Mouse (Mus musculus) embryonic facial prominence, embryonic 13.5 days (tissue): ENCODE data around the gene Tnfrsf23. TPM values are rescaled to one million over a fixed set of nuclear protein-coding genes. Genes with fewer than 3 reads are reported as not detected.

Experiments used
- ATAC-seq: fragments of 200-750 bp; cut with Nextera tagmentation; 2 replicates; pipeline ENCODE4 v1.8.0; 2017; ENCODE audit warnings: low read depth; ENCODE audit not compliant: insufficient number of reproducible peaks, insufficient read depth, low FRiP score, low TSS enrichment
- H3K27ac ChIP-seq: fragments of 300-500 bp; sonication (generic); 2 replicates; pipeline ENCODE4 v1.5.1; 2015; ENCODE audit warnings: moderate library complexity, mild to moderate bottlenecking, inconsistent platforms
- H3K27me3 ChIP-seq: fragments of 300-500 bp; sonication (generic); 2 replicates; pipeline ENCODE4 v1.6.1; 2015; ENCODE audit warnings: mild to moderate bottlenecking, inconsistent platforms
- H3K36me3 ChIP-seq: fragments of 300-500 bp; sonication (generic); 2 replicates; pipeline ENCODE4 v1.6.1; 2015; ENCODE audit warnings: mild to moderate bottlenecking, inconsistent platforms
- H3K4me1 ChIP-seq: fragments of 300-500 bp; sonication (generic); 2 replicates; pipeline ENCODE4 v1.6.1; 2015; ENCODE audit warnings: inconsistent platforms
- H3K4me2 ChIP-seq: fragments of 300-500 bp; sonication (generic); 2 replicates; pipeline ENCODE4 v1.6.1; 2015; ENCODE audit warnings: moderate library complexity, mild to moderate bottlenecking, inconsistent platforms
- H3K4me3 ChIP-seq: fragments of 300-500 bp; sonication (generic); 2 replicates; pipeline ENCODE4 v1.5.1; 2015; ENCODE audit warnings: mild to moderate bottlenecking, inconsistent platforms
- H3K9ac ChIP-seq: fragments of 300-500 bp; sonication (generic); 2 replicates; pipeline ENCODE4 v1.6.1; 2015; ENCODE audit warnings: mild to moderate bottlenecking, inconsistent platforms
- H3K9me3 ChIP-seq: fragments of 300-500 bp; sonication (generic); 2 replicates; pipeline ENCODE4 v1.6.1; 2016; ENCODE audit warnings: inconsistent platforms
- WGBS: fragments of 180-500 bp; shearing (Covaris S2); methylation state at CpG from one replicate; pipeline ENCODE4 v1.1.7; 2015; ENCODE audit warnings: mixed read lengths; 5-methylcytosine and 5-hydroxymethylcytosine counted together
- polyA plus RNA-seq: library from polyadenylated mRNA; unstranded; fragments of >200 nt; fragmentation: Nextera tagmentation; extraction: Ambion mirVana; gene quantifications from 2 replicates; pipeline ENCODE4 v1.2.1, GENCODE M21; 2015

The Tnfrsf23 gene
- polyA plus RNA-seq, 1 experiment from 2014 or later = 1.0 TPM

DNA sequence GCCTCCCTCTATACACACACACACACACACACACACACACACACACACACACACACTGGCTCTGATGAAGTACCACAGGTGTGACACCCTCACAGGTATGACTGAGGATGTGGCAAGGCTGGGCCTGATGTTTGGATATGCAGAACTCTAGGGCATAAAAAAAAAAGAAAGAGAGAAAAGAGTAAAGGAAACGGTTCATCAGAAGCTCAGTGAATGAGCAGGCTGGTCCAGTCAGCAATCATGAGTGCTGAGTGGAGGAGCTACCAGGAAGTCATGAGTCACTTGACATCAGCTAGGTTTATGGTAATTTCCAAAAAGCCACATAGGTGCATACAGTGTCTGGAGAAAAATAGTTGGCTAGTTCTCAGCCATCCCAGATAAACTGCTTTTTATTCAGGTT is 56.2 kb downstream of the Tnfrsf23 start:
- Histone ChIP-seq H3K36me3 (no peaks in the 10 kb centered on the region), H3K4me3 (no peak overlapping the region), H3K9me3 (no peaks in the 10 kb centered on the region), H3K4me2 (no peak overlapping the region), H3K9ac (no peak overlapping the region), H3K27me3 (no peaks in the 10 kb centered on the region), H3K4me1 (no peaks in the 10 kb centered on the region), H3K27ac (no peak overlapping the region)
- ATAC-seq = no peak
- 59% methylated on average over 1 of the region's 1 CpGs for WGBS

DNA sequence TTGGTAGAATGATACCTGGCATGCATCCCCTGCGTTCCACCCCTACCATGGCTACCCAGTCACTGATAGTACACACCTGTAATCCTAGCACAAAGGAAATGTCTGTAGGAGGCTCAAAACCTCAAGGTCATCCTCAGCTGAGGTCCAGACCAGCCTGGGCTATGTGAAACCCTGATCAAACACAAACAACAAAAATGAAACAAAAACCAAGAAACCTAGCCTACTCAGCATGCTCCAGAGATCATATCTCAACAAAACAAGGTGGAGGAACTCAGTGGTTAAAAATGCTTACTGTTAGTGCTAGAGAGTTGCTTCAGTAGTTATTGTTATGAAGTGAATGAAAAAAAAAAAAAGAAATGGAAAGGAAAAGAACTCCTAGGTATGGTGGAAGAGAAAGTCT is 57.1 kb downstream of the Tnfrsf23 start, which contains the start of gene Tnfrsf26:
Gene Tnfrsf26 (minus strand): TSS at position 183 of the 400 bp plus-strand sequence.
- 92% methylated on average over 1 of the region's 1 CpGs for WGBS
- Histone ChIP-seq H3K36me3 (no peaks in the 10 kb centered on the region), H3K27me3 (no peaks in the 10 kb centered on the region), H3K4me2 (no peak within 1 kb of the TSS), H3K4me3 (no peak within 1 kb of the TSS), H3K9ac (no peak within 1 kb of the TSS), H3K9me3 (no peaks in the 10 kb centered on the region), H3K4me1 (no peaks in the 10 kb centered on the region), H3K27ac (no peak within 1 kb of the TSS)
- ATAC-seq = no peak

DNA sequence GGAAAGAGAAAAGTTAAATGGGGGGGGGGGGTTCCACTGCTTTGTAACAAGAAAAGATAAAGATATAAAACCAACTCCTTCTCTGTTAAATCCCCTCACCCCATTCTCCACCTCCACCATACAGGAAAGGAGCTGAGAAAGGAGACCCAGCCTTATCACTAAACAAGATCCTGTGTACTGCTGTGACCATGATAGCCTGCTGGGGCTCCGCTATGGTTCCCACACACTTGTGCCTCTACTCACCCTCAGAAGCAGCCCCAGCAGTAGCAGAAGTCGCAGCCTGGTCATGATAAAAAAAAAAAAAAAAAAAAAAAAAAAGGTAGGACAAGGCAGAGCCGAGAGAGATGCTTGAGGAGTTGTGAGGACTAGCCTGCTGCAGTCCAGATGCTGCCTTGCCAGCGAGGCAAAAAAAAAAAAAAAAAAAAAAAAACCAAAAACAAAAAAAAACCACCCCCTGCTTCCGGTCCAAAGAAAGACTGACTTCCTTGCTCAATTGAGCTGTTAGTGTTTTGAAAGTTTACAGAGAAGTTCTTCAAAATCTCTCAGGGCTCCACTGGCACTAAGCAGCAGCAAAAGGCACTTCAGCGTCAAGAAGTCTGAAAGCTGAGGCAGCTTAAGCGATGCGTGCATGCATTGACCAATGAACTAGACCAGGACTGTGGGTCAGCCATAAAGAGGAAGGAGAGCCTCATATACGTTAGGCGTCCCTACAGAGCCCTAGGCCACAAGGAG is 58.0 kb downstream of the Tnfrsf23 start:
- Histone ChIP-seq H3K4me2 (no peak overlapping the region), H3K9me3 (no peaks in the 10 kb centered on the region), H3K4me3 (no peak overlapping the region), H3K4me1 (no peaks in the 10 kb centered on the region), H3K27me3 (no peaks in the 10 kb centered on the region), H3K36me3 (no peaks in the 10 kb centered on the region), H3K9ac (no peak overlapping the region), H3K27ac (no peak overlapping the region)
- 61% methylated on average over 10 of the region's 10 CpGs for WGBS
- no peak for ATAC-seq

DNA sequence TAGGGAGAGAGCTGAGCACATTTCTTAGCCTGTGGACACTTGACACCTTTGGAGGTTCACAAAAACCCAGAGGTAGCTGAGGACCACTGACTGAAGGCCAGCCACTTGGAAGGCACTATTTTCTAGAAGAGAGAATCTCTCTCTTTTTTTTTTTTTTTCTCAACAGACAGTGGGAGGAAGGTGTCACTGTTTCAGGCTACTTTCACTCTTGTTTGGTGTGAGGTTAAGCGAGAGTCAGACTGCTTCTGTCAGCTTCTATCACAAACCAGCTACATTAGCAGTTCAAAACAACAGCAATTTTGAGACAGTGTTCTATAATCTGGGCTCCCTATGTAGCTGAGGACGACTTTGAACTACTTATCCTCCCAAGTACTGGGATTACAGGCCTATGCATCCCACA is 59.5 kb downstream of the Tnfrsf23 start:
- H3K9ac ChIP-seq = no peak overlapping the region
- no peak overlapping the region for H3K4me2 ChIP-seq
- no peak overlapping the region for H3K27ac ChIP-seq
- no peaks in the 10 kb centered on the region for H3K27me3 ChIP-seq
- ATAC-seq = no peak
- no peak overlapping the region for H3K4me3 ChIP-seq
- 63% methylated on average over 2 of the region's 2 CpGs for WGBS
- H3K9me3 ChIP-seq = no peaks in the 10 kb centered on the region
- H3K4me1 ChIP-seq = no peaks in the 10 kb centered on the region
- H3K36me3 ChIP-seq = no peaks in the 10 kb centered on the region

DNA sequence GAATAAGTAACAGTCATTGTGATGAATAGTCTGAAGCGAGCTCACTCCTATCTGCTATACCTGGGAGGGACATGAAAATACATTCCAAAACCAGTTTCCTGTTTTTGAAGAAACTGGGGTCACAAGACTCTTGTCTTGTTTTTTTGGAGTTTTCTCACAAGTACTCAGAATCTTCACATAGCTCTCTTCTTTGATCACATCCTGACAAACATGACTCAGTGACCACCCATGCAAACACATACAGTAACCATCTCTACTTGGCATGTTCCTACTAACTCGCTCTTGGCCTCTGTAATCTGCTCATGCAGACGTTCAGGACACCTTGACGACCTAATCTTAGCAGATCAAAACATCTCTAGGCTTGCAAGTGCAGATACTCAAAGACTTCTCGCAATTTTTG is 60.5 kb downstream of the Tnfrsf23 start:
- 64% methylated on average over 5 of the region's 5 CpGs for WGBS
- Histone ChIP-seq H3K4me2 (no peak overlapping the region), H3K9me3 (no peaks in the 10 kb centered on the region), H3K36me3 (no peaks in the 10 kb centered on the region), H3K27me3 (no peaks in the 10 kb centered on the region), H3K9ac (no peak overlapping the region), H3K4me3 (no peak overlapping the region), H3K4me1 (no peaks in the 10 kb centered on the region), H3K27ac (no peak overlapping the region)
- no peak for ATAC-seq

DNA sequence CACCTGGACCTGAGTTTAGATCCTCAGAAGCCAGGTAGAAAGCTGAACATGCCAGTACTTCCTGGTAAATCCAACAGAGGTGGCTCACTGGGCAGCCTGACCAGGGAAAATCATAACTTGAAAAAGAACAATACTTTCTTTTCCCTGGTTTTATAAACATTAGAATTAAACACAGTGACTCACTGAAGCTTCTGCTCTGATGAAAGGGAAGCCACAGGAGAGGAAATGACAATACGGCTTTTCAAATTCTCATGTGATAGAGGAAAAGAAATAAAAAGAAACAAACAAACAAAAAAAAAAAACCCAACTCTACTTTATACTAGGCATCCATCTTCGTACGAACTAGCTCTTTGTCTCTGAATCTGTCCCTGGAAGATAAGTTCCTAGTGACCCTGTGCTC is 61.1 kb downstream of the Tnfrsf23 start:
- Histone ChIP-seq H3K27me3 (no peaks in the 10 kb centered on the region), H3K36me3 (no peaks in the 10 kb centered on the region), H3K9me3 (no peaks in the 10 kb centered on the region), H3K27ac (no peak overlapping the region), H3K4me3 (no peak overlapping the region), H3K4me2 (no peak overlapping the region), H3K9ac (no peak overlapping the region), H3K4me1 (no peaks in the 10 kb centered on the region)
- WGBS = 86% methylated on average over 3 of the region's 3 CpGs
- no peak for ATAC-seq

DNA sequence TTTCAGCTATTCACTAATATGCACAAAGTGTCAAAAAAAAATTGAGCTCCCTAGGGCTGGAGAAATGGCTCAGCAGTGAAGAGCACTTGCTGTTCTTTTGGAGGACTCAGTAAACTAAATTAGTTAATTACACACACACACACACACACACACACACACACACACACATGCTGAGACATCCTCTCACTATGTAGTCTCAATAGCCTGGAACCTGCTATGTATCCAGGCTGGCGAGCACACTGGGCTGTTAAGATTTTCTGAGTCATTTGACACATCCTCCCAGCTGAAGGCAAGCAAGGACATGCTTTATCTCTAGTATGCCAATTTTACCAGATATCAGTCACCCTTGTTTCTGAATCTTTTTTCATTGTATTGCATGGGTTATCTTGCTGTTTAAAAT is 64.7 kb downstream of the Tnfrsf23 start:
- no peak for ATAC-seq
- Histone ChIP-seq H3K9me3 (no peaks in the 10 kb centered on the region), H3K4me3 (no peak overlapping the region), H3K36me3 (no peaks in the 10 kb centered on the region), H3K27ac (no peak overlapping the region), H3K9ac (no peak overlapping the region), H3K27me3 (no peaks in the 10 kb centered on the region), H3K4me2 (no peak overlapping the region), H3K4me1 (no peaks in the 10 kb centered on the region)
- WGBS = 57% methylated on average over 1 of the region's 1 CpGs

Other genes with a start within 250 kb of the Tnfrsf23 start
- 873 and 944 TPM in 2 replicates for gene Cdkn1c, start 224.8 kb downstream of the Tnfrsf23 start, polyA plus RNA-seq
- 2.5 and 3.0 TPM in 2 replicates for gene Slc22a18, start 212.1 kb downstream of the Tnfrsf23 start, polyA plus RNA-seq
- gene Phlda2, start 182.7 kb downstream of the Tnfrsf23 start, polyA plus RNA-seq = 7.0 and 8.5 TPM in 2 replicates
- 262 and 282 TPM in 2 replicates for gene Nap1l4, start 136.8 kb downstream of the Tnfrsf23 start, polyA plus RNA-seq
- gene Cars, start 85.8 kb downstream of the Tnfrsf23 start, polyA plus RNA-seq = 59.2 and 61.8 TPM in 2 replicates
- gene Tnfrsf26, start 57.1 kb downstream of the Tnfrsf23 start, polyA plus RNA-seq = 0.46 and 0.65 TPM in 2 replicates
- gene Tnfrsf22, start 36.2 kb downstream of the Tnfrsf23 start, polyA plus RNA-seq = 11.6 and 15.0 TPM in 2 replicates
- gene Osbpl5, start 71.1 kb upstream of the Tnfrsf23 start, polyA plus RNA-seq = 37.9 and 43.6 TPM in 2 replicates
- gene Mrgprg, start 81.1 kb upstream of the Tnfrsf23 start, polyA plus RNA-seq = not detected in 2 replicates
- gene Mrgpre, start 98.6 kb upstream of the Tnfrsf23 start, polyA plus RNA-seq = 0.86 and 1.4 TPM in 2 replicates
- 5.8 and 7.1 TPM in 2 replicates for gene Nadsyn1, start 137.0 kb upstream of the Tnfrsf23 start, polyA plus RNA-seq
- 39.6 and 41.5 TPM in 2 replicates for gene Dhcr7, start 137.3 kb upstream of the Tnfrsf23 start, polyA plus RNA-seq
- not detected in 2 replicates for gene Gm498, start 181.0 kb upstream of the Tnfrsf23 start, polyA plus RNA-seq